Mouse (Mus musculus) embryonic facial prominence, embryonic 11.5 days (tissue): ENCODE results near the gene Rab11fip4. TPM values are rescaled to one million over a fixed set of nuclear protein-coding genes. Genes with fewer than 3 reads are reported as not detected.

ENCODE experiments used
- ATAC-seq: fragments of 200-750 bp; cut with Nextera tagmentation; replicated peaks from 2 replicates; pipeline ENCODE4 v1.8.0; 2017; ENCODE audit warnings: low read depth; ENCODE audit not compliant: insufficient number of reproducible peaks, low FRiP score, low TSS enrichment
- DNase-seq: peaks from one replicate; pipeline ENCODE4 v3.0.0-alpha.2; 2015; ENCODE audit warnings: low spot score
- H3K27ac ChIP-seq: fragments of 300-500 bp; sonication (generic); replicated peaks from 2 replicates; pipeline ENCODE4 v1.5.1; 2014; ENCODE audit warnings: mild to moderate bottlenecking, low read depth, low read length, control low read depth
- H3K27me3 ChIP-seq: fragments of 300-500 bp; sonication (generic); 2 replicates; pipeline ENCODE4 v1.6.1; 2014; ENCODE audit warnings: mild to moderate bottlenecking, low read length, moderate library complexity, mixed read lengths; ENCODE audit not compliant: control insufficient read depth, insufficient read depth
- H3K36me3 ChIP-seq: fragments of 300-500 bp; sonication (generic); replicated peaks from 2 replicates; pipeline ENCODE4 v1.6.1; 2014; ENCODE audit warnings: low read depth, mild to moderate bottlenecking, low read length, moderate library complexity, mixed read lengths; ENCODE audit not compliant: control insufficient read depth, insufficient read depth
- H3K4me1 ChIP-seq: fragments of 300-500 bp; sonication (generic); 2 replicates; pipeline ENCODE4 v1.6.1; 2014; ENCODE audit warnings: low read length, mixed read lengths; ENCODE audit not compliant: control insufficient read depth, insufficient read depth
- H3K4me2 ChIP-seq: fragments of 300-500 bp; sonication (generic); 2 replicates; pipeline ENCODE4 v1.6.1; 2014; ENCODE audit warnings: low read depth, mild to moderate bottlenecking, control low read depth, low read length, moderate library complexity
- H3K4me3 ChIP-seq: fragments of 300-500 bp; sonication (generic); 2 replicates; pipeline ENCODE4 v1.5.1; 2014; ENCODE audit warnings: low read depth, low read length, control low read depth
- H3K9ac ChIP-seq: fragments of 300-500 bp; sonication (generic); replicated peaks from 2 replicates; pipeline ENCODE4 v1.6.1; 2014; ENCODE audit warnings: mild to moderate bottlenecking, control low read depth, low read length
- H3K9me3 ChIP-seq: fragments of 300-500 bp; sonication (generic); replicated peaks from 2 replicates; pipeline ENCODE4 v1.6.1; 2016; ENCODE audit warnings: mild to moderate bottlenecking, low read length, inconsistent platforms, mixed read lengths; ENCODE audit not compliant: control insufficient read depth
- WGBS: fragments of 180-500 bp; shearing (Covaris S2); extraction: QIAGEN DNeasy Blood & Tissue Kit; methylation state at CpG from one replicate; pipeline ENCODE4 v1.1.7; 2014; 5-methylcytosine and 5-hydroxymethylcytosine counted together
- polyA plus RNA-seq: library from polyadenylated mRNA; unstranded; fragments of >200 nt; fragmentation: Nextera tagmentation; extraction: Ambion mirVana; gene quantifications from 2 replicates; pipeline ENCODE4 v1.2.1, GENCODE M21; 2014

Gene Rab11fip4
- polyA plus RNA-seq, 1 experiment from 2014 or later: 9.2 TPM

DNA sequence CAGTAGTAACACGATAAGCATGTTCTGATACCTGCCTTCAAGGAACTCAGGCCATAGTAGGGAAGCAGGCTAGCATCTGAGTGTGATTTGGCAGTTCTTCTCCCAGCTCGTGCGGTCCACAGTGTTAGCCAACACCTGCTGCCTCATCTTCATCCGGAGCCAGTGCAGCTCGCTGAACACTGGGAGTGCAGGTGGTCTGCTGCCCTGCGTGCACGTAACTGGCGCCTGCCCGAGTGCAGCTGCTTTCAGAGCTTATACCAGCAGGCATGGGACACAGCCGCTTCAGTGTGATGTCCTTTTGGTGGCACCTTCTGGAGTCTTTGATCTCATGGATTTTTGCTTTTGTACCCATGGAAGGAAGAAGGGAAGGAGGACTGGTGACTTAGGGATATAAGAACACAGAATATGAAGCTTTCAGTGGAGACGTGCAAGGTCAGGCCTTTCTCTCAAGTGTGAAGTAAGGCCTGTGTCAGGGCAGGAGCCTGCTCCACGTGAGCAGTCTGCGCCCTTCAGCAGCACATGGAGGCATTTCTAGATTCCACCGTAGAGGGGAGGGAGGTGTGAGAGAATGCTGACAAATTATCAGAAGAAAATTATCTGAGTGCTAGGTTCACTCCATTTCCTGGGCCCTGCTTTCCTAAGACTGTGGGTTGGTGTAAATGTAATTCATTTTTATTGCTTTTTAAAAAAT lies 15.5 kb upstream of the Rab11fip4 start:
- Histone ChIP-seq H3K4me2 (no peak overlapping the region), H3K27me3 (no peaks in the 10 kb centered on the region), H3K4me1 (no peaks in the 10 kb centered on the region), H3K27ac (no peak overlapping the region), H3K4me3 (no peak overlapping the region), H3K36me3 (peaks cover 4% of the 10 kb centered on the region), H3K9ac (no peak overlapping the region), H3K9me3 (no peaks in the 10 kb centered on the region)
- ATAC-seq (no peak), DNase-seq (no peak)
- WGBS: 93% methylated on average over 14 of the region's 14 CpGs

DNA sequence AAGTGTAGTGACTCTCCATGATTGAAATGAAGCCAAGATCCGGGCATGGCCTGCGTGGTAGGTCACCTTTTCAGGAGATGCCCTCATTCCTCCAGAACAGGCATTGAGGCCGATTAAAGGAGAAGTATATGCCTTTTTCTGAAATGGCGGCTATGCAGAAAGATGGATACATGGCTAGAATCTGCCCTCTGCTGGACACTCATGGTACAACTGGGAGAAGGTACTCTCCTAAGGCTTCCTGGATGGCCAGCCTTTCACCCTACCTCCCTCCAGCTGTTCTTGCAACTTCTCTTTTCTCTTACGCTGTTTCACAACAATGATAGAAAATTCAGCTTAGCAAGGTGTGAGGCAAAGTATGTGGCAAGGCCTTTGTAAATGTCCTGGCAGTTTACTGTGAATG lies 13.3 kb upstream of the Rab11fip4 start:
- DNase-seq (peak; percentile 86), ATAC-seq (no peak)
- Histone ChIP-seq H3K4me2 (no peak overlapping the region), H3K4me1 (no peaks in the 10 kb centered on the region), H3K9ac (no peak overlapping the region), H3K27me3 (no peaks in the 10 kb centered on the region), H3K36me3 (peaks cover 4% of the 10 kb centered on the region), H3K4me3 (no peak overlapping the region), H3K27ac (no peak overlapping the region), H3K9me3 (no peaks in the 10 kb centered on the region)
- 59% methylated on average over 5 of the region's 5 CpGs for WGBS

GRCm38 (mm10) chr11:79580660-79581059 lies 10.4 kb upstream of the Rab11fip4 start:
- no peak overlapping the region for H3K9ac ChIP-seq
- no peak for DNase-seq
- no peaks in the 10 kb centered on the region for H3K27me3 ChIP-seq
- no peak overlapping the region for H3K4me3 ChIP-seq
- no peak overlapping the region for H3K4me2 ChIP-seq
- H3K36me3 ChIP-seq: no peaks in the 10 kb centered on the region; the same call in 1 of the 2 replicates
- WGBS: 45% methylated on average over 4 of the region's 4 CpGs
- H3K27ac ChIP-seq: no peak overlapping the region
- H3K9me3 ChIP-seq: no peaks in the 10 kb centered on the region
- ATAC-seq: no peak
- no peaks in the 10 kb centered on the region for H3K4me1 ChIP-seq

- Histone ChIP-seq H3K4me3 (no peak overlapping the region), H3K9ac (no peak overlapping the region), H3K9me3 (no peaks in the 10 kb centered on the region), H3K27me3 (no peaks in the 10 kb centered on the region), H3K4me1 (no peaks in the 10 kb centered on the region), H3K4me2 (no peak overlapping the region), H3K36me3 (no peaks in the 10 kb centered on the region), H3K27ac (no peak overlapping the region)
- DNase-seq: no peak
- ATAC-seq: no peak
- 88% methylated on average over 6 of the region's 6 CpGs for WGBS
Measured at GRCm38 (mm10) chr11:79581257-79581656, 9.8 kb upstream of the Rab11fip4 start.

- Histone ChIP-seq H3K4me3 (no peak overlapping the region), H3K9ac (no peak overlapping the region), H3K27ac (no peak overlapping the region), H3K4me2 (no peak overlapping the region), H3K4me1 (no peaks in the 10 kb centered on the region), H3K36me3 (no peaks in the 10 kb centered on the region), H3K9me3 (no peaks in the 10 kb centered on the region), H3K27me3 (no peaks in the 10 kb centered on the region)
- 7% methylated on average over 5 of the region's 5 CpGs for WGBS
- ATAC-seq: peak; percentile 84
- DNase-seq: peak; percentile 85
Measured at GRCm38 (mm10) chr11:79584191-79584590, 6.8 kb upstream of the Rab11fip4 start.

- H3K9me3 ChIP-seq: no peaks in the 10 kb centered on the region
- H3K27ac ChIP-seq: no peak overlapping the region
- H3K4me1 ChIP-seq: no peaks in the 10 kb centered on the region
- no peak overlapping the region for H3K4me3 ChIP-seq
- H3K9ac ChIP-seq: no peak overlapping the region
- no peak overlapping the region for H3K4me2 ChIP-seq
- ATAC-seq: no peak
- 47% methylated on average over 14 of the region's 14 CpGs for WGBS
- H3K27me3 ChIP-seq: peaks cover 27% of the 10 kb centered on the region
- H3K36me3 ChIP-seq: no peaks in the 10 kb centered on the region
- DNase-seq: peak; percentile 47
Measured at GRCm38 (mm10) chr11:79589317-79590075, 1.5 kb upstream of the Rab11fip4 start.

DNA sequence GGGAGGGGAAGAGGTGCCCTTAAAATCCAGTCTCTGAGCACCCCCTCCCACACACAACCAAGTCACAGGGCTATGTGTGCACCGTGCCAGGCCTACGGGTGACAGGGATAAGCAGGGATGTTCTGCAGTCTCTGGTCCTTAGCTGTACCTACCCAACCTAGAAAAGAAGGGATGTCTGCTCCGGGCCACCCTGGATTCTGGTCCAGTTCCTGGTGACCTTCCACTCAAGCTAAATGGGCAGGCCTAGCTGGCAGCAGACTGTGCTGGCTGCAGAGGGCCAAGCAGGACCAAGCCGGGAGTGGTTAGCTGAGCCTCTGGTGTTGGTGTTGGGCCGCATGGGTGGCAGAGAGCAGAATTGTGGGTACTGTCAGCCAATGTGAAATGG lies 571 bp downstream of the Rab11fip4 start:
- DNase-seq (no peak), ATAC-seq (no peak)
- no peaks in the 10 kb centered on the region for H3K4me1 ChIP-seq

DNA sequence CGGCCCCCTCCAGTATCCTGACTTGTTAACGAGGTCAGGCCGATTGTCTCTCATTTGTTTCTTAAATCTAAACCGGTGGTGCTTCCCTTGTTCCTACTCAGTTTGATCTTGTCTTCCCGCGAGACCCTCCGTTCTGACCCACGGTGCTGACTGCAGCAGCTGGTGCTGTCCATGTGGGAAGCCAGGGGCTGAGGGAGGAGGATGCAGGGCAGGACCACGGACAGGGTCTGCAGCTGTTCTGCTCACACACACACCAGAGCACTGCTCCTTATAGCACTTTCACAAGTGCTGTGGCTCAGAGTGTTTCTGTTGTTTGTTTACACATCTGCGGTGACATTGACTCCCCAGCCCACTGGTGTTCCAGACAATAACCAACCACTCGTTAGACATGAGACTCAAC lies 2.5 kb downstream of the Rab11fip4 start:
- WGBS: 30% methylated on average over 11 of the region's 11 CpGs
- Histone ChIP-seq H3K9me3 (no peaks in the 10 kb centered on the region), H3K27ac (no peak overlapping the region), H3K27me3 (peaks cover 27% of the 10 kb centered on the region), H3K4me3 (no peak overlapping the region), H3K36me3 (no peaks in the 10 kb centered on the region), H3K9ac (no peak overlapping the region), H3K4me2 (no peak overlapping the region), H3K4me1 (no peaks in the 10 kb centered on the region)
- DNase-seq (peak; percentile 68), ATAC-seq (no peak)

More for the DNA sequence above, 571 bp downstream of the Rab11fip4 start:
- H3K27ac ChIP-seq: no peak overlapping the region
- H3K36me3 ChIP-seq: no peaks in the 10 kb centered on the region
- H3K9me3 ChIP-seq: no peaks in the 10 kb centered on the region
- peak overlapping the region; percentile 93 for H3K4me2 ChIP-seq
- H3K27me3 ChIP-seq: peaks cover 27% of the 10 kb centered on the region
- 31% methylated on average over 5 of the region's 5 CpGs for WGBS
- peak overlapping the region; percentile 70 for H3K9ac ChIP-seq
- H3K4me3 ChIP-seq: peak overlapping the region; percentile 62
